Mouse (Mus musculus) lung, embryonic 16.5 days (tissue): ENCODE data around the gene Wdcp. TPM values are rescaled to one million over a fixed set of nuclear protein-coding genes. Genes with fewer than 3 reads are reported as not detected.
"Not testable (repeated sequence)": the region's sequence is repeated elsewhere in the genome, so short reads cannot be mapped to it uniquely, and the experiment has no call there.

Source experiments
- ATAC-seq: fragments of 200-750 bp; cut with Nextera tagmentation; 2 replicates; pipeline ENCODE4 v1.8.0; 2017; ENCODE audit warnings: low read depth, mild to moderate bottlenecking, moderate library complexity
- H3K27ac ChIP-seq: fragments of 300-500 bp; sonication (generic); 2 replicates; pipeline ENCODE4 v1.5.1; 2014; ENCODE audit warnings: mild to moderate bottlenecking, control low read depth, low read length
- H3K27me3 ChIP-seq: fragments of 300-500 bp; sonication (generic); 2 replicates; pipeline ENCODE4 v1.6.1; 2014; ENCODE audit warnings: low read depth, low read length, mixed read lengths; ENCODE audit not compliant: control insufficient read depth, insufficient read depth
- H3K36me3 ChIP-seq: fragments of 300-500 bp; sonication (generic); 2 replicates; pipeline ENCODE4 v1.6.1; 2014; ENCODE audit warnings: low read length; ENCODE audit not compliant: control insufficient read depth, insufficient read depth
- H3K4me1 ChIP-seq: fragments of 300-500 bp; sonication (generic); replicated peaks from 2 replicates; pipeline ENCODE4 v1.6.1; 2014; ENCODE audit warnings: low read length, mixed read lengths; ENCODE audit not compliant: control insufficient read depth, insufficient read depth
- H3K4me2 ChIP-seq: fragments of 300-500 bp; sonication (generic); 2 replicates; pipeline ENCODE4 v1.6.1; 2014; ENCODE audit warnings: low read depth, low read length, control low read depth
- H3K4me3 ChIP-seq: fragments of 300-500 bp; sonication (generic); 2 replicates; pipeline ENCODE4 v1.5.1; 2014; ENCODE audit warnings: mild to moderate bottlenecking, low read length, control low read depth
- H3K9ac ChIP-seq: fragments of 300-500 bp; sonication (generic); 2 replicates; pipeline ENCODE4 v1.6.1; 2014; ENCODE audit warnings: low read length, control low read depth
- H3K9me3 ChIP-seq: fragments of 300-500 bp; sonication (generic); 2 replicates; pipeline ENCODE4 v1.6.1; 2016; ENCODE audit warnings: low read length; ENCODE audit not compliant: control insufficient read depth
- WGBS: fragments of 180-500 bp; shearing (Covaris S2); extraction: QIAGEN DNeasy Blood & Tissue Kit; methylation state at CpG from one replicate; pipeline ENCODE4 v1.1.7; 2014; 5-methylcytosine and 5-hydroxymethylcytosine counted together
- polyA plus RNA-seq: library from polyadenylated mRNA; unstranded; fragments of >200 nt; fragmentation: Nextera tagmentation; extraction: Ambion mirVana; gene quantifications from 2 replicates; pipeline ENCODE4 v1.2.1, GENCODE M21; 2015

Gene Wdcp
- polyA plus RNA-seq, 1 experiment from 2014 or later = 15.5 TPM

DNA sequence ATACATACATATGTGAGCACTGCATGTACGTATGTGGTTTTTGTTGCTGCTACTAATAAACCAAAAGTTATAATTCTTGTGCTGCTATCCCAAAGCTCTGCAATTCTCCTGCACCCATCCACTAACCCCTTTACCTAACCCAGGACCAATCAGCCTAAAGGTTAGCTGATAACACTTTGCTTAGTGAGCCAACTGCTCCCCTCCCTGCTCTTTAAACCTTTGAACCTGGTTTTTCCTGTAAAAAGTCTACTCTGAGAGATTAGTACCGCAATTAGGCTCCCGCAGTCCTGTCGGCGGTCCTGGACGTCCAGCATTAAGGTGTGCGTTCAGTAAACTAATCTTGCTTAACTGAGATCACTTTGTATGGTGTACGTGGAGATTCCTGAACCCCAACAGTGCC lies 32.5 kb downstream of the Wdcp start:
- ATAC-seq = no peak
- no peak overlapping the region for H3K27ac ChIP-seq
- H3K4me1 ChIP-seq = peaks cover 14% of the 10 kb centered on the region
- H3K4me2 ChIP-seq = no peak overlapping the region
- no peaks in the 10 kb centered on the region; the same call in 1 of the 2 replicates for H3K27me3 ChIP-seq
- H3K36me3 ChIP-seq = peaks cover 8% of the 10 kb centered on the region
- no peak overlapping the region for H3K4me3 ChIP-seq
- H3K9me3 ChIP-seq = no peaks in the 10 kb centered on the region; the same call in 1 of the 2 replicates
- H3K9ac ChIP-seq = no peak overlapping the region
- 85% methylated on average over 8 of the region's 8 CpGs for WGBS

DNA sequence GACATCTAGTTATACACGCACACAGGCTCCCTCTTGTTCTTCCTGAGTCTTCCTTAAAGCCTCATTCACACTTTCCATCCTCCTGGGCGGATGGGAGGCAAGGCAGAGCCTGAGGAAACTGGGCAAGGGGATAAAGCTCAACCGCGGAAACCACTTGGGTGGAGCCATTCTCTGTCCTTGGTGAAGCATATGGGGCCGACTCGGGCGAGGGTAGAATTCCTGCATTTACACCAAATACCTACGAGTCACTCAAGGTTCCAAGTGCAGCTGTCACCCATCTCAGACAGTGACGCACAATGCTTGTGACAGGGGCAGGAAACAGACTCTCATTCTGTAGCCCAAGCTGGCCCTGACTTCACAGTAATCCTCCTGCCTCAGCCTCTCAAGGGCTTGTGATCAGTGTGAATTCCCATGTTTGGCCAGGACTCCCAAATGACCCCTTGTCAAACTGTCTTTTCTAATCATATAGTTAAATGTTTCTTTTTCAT lies 35.2 kb downstream of the Wdcp start:
- WGBS = 78% methylated on average over 9 of the region's 9 CpGs
- no peak overlapping the region for H3K4me3 ChIP-seq

DNA sequence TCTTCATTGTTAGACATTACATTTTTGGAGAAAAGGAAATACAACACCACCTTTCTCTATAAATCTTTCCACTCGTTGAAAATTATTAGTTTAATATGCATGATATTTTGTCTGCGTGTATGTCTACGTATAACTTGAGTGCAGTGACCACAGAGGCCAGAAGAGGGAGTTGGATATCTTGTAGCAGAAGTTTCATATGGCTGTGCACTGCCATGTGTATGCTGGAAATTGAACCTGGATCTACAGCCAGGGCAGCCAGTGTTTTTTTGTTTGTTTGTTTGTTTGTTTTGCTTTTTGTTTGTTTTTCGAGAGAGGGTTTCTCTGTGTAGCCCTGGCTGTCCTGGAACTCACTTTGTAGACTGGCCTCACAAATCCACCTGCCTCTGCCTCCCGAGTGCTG lies 35.9 kb downstream of the Wdcp start:
- Histone ChIP-seq H3K9ac (no peak overlapping the region), H3K4me1 (peaks cover 7% of the 10 kb centered on the region), H3K27ac (no peak overlapping the region), H3K4me2 (no peak overlapping the region), H3K4me3 (no peak overlapping the region), H3K27me3 (no peaks in the 10 kb centered on the region), H3K9me3 (no peaks in the 10 kb centered on the region; the same call in 1 of the 2 replicates), H3K36me3 (peaks cover 13% of the 10 kb centered on the region)
- 95% methylated on average over 5 of the region's 5 CpGs for WGBS
- ATAC-seq = no peak

More for the DNA sequence above, 35.2 kb downstream of the Wdcp start:
- Histone ChIP-seq H3K27ac (no peak overlapping the region), H3K9ac (no peak overlapping the region), H3K36me3 (peaks cover 13% of the 10 kb centered on the region), H3K4me2 (no peak overlapping the region), H3K4me1 (peaks cover 14% of the 10 kb centered on the region), H3K9me3 (no peaks in the 10 kb centered on the region; the same call in 1 of the 2 replicates), H3K27me3 (no peaks in the 10 kb centered on the region; the same call in 1 of the 2 replicates)
- ATAC-seq = no peak

DNA sequence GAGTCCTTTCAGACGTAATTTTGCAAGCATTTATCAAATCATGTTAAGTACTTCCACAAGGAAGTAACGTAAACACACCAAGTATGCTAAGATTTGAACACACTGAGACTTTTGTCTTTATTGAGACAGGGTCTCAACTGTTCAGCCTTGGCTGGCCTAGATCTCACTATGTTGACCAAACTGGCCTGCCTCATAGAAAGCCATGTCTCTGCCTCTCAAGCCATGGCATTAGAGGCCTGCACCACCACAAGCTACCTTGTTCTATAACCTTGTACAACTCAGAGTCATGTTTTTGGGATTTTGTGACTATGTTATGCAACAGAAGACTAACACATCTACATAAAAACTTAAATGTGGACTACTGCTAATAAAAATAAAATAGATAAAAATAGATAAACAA lies 39.0 kb downstream of the Wdcp start:
- Histone ChIP-seq H3K36me3 (peaks cover 13% of the 10 kb centered on the region), H3K9ac (no peak overlapping the region), H3K9me3 (no peaks in the 10 kb centered on the region; the same call in 1 of the 2 replicates), H3K4me3 (no peak overlapping the region), H3K27me3 (no peaks in the 10 kb centered on the region), H3K4me1 (no peaks in the 10 kb centered on the region), H3K4me2 (no peak overlapping the region), H3K27ac (no peak overlapping the region)
- no peak for ATAC-seq
- whole genome bisulfite sequencing = 45% methylated on average over 2 of the region's 2 CpGs

DNA sequence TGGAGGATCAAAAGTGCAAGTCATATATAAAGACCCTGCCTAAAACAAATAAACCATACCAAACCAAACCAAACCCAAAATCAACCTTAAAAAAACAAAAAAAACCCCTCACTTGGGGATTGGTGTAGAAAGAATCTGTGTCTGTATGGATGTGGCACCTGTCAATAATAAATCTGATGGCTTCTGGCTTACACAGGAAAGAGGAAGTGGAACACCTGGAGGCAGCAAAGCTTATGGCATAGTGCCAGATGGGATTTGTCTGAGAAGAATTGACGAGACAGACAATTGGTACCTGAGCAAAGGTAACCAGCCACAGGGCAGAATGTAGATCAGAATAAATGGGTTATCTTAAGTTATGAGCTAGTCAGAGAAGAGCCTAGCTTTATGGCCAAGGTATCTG lies 42.0 kb downstream of the Wdcp start:
- 55% methylated on average over 1 of the region's 1 CpGs for WGBS
- Histone ChIP-seq H3K4me2 (no peak overlapping the region), H3K9me3 (no peaks in the 10 kb centered on the region), H3K4me3 (no peak overlapping the region), H3K36me3 (peaks cover 5% of the 10 kb centered on the region; the same call in 1 of the 2 replicates), H3K27me3 (no peaks in the 10 kb centered on the region), H3K27ac (no peak overlapping the region), H3K9ac (no peak overlapping the region), H3K4me1 (no peaks in the 10 kb centered on the region)
- ATAC-seq = no peak

DNA sequence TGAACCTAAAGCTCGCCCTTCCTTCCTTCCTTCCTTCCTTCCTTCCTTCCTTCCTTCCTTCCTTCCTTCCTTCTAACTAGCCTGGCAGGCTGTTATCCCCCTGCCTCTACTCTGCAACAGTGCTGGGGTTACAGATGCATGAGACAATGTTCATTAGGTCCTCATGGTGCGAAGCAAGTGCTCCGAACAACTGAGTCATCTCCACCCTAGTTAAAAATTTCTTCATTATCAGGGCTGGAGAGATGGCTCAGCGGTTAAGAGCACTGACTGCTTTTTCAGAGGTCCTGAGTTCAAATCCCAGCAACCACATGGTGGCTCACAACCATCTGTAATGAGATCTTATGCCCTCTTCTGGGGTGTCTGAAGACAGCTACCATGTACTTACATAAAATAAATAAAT lies 43.5 kb downstream of the Wdcp start:
- 94% methylated on average over 4 of the region's 4 CpGs for WGBS
- H3K4me1 ChIP-seq, H3K36me3 ChIP-seq, H3K9ac ChIP-seq, H3K9me3 ChIP-seq, ATAC-seq, H3K27ac ChIP-seq, H3K4me2 ChIP-seq, H3K27me3 ChIP-seq, H3K4me3 ChIP-seq: not testable (repeated sequence)

DNA sequence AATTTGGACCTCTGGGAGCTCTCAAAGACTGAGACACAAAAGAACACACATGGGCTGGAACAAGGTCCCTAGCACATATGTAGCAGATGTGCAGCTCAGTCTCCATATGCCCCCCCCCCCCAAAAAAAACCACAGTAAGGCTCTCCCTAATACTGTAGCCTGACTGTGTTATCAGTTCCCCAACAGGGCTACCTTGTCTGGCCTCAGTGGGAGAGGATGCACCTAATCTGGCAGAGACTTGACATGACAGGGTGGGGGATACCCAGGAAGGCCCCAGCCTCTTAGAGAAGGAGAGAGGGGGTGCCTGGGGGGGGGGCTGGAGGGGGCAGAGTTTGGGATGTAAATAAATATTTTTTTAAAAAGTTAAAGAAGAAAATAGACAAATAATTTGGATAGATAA lies 45.6 kb downstream of the Wdcp start:
- no peak overlapping the region for H3K4me2 ChIP-seq
- H3K27ac ChIP-seq = no peak overlapping the region
- H3K9ac ChIP-seq = no peak overlapping the region

DNA sequence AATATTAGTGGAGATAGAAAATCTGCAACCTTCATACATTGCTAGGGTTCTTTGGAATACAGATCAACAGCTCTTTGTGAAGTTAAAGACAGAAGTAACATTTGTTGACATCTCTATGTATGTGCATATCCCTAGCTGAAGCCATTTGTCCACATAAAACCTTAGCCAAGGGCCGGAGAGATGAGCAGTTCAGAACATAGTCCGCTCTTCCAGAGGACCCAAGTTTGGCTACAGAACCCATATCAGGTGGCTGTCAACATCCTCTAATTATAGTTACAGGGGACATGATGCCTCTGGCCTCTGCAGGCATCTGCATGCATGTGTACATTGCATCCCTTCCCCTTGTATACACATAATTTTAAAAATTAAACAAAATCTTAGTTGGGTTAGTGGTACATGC lies 46.1 kb downstream of the Wdcp start:
- Histone ChIP-seq H3K4me2 (no peak overlapping the region), H3K4me3 (no peak overlapping the region), H3K9me3 (no peaks in the 10 kb centered on the region), H3K36me3 (0 out of 2 replicates have a peak, but pooled peaks cover 2% of the 10 kb centered on the region), H3K27ac (no peak overlapping the region), H3K9ac (no peak overlapping the region), H3K4me1 (no peaks in the 10 kb centered on the region), H3K27me3 (no peaks in the 10 kb centered on the region)
- ATAC-seq = no peak
- WGBS = 89% methylated on average over 2 of the region's 2 CpGs

More for the DNA sequence above, 45.6 kb downstream of the Wdcp start:
- no peaks in the 10 kb centered on the region for H3K4me1 ChIP-seq
- no peaks in the 10 kb centered on the region for H3K27me3 ChIP-seq
- H3K36me3 ChIP-seq = no peaks in the 10 kb centered on the region
- H3K4me3 ChIP-seq = no peak overlapping the region
- no peak for ATAC-seq
- no peaks in the 10 kb centered on the region for H3K9me3 ChIP-seq

DNA sequence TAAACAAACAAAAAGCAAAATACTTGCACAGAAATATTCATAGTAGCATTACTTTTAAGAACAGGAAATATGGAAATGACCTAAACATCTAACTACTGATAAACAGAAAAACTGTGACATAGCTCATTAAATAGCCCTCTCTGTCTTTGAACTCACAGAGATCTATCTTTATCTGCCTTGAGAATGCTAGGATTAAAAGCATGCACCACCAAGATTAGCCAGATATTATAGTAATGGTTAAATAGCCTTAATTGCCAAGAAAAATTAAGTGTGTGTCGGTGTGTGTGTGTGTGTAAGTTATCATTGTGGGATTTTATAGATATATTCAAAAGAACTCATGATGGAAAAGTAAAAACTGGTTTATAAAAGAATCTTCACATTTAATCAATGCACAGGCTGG lies 46.8 kb downstream of the Wdcp start:
- WGBS = 90% methylated on average over 1 of the region's 1 CpGs
- ATAC-seq = no peak
- H3K27ac ChIP-seq = no peak overlapping the region
- no peak overlapping the region for H3K4me3 ChIP-seq
- no peaks in the 10 kb centered on the region for H3K4me1 ChIP-seq
- no peaks in the 10 kb centered on the region for H3K9me3 ChIP-seq
- H3K27me3 ChIP-seq = no peaks in the 10 kb centered on the region
- no peak overlapping the region for H3K4me2 ChIP-seq
- no peak overlapping the region for H3K9ac ChIP-seq
- H3K36me3 ChIP-seq = 0 out of 2 replicates have a peak, but pooled peaks cover 2% of the 10 kb centered on the region

DNA sequence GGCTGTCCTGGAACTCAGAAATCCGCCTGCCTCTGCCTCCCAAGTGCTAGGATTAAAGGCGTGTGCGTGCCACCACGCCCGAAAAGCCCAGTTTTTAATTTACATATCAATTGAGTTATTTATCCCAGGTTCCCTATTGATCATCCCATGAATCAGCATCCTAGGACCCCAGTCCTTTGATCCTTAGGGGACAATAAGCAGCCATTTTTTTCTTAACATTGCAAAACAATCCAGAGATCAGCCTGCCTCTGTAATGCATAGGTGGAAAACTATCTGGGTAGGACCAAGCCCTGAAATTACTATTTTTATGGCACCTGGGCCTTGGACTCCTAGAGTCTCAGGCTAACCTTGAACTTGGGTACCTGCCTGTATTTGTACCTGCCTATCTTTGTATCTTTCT lies 54.9 kb downstream of the Wdcp start:
- no peak overlapping the region for H3K4me3 ChIP-seq
- no peak overlapping the region for H3K4me2 ChIP-seq
- no peak overlapping the region for H3K9ac ChIP-seq
- ATAC-seq = no peak
- no peaks in the 10 kb centered on the region for H3K27me3 ChIP-seq
- no peaks in the 10 kb centered on the region for H3K9me3 ChIP-seq
- H3K27ac ChIP-seq = no peak overlapping the region
- H3K36me3 ChIP-seq = peaks cover 4% of the 10 kb centered on the region
- H3K4me1 ChIP-seq = no peaks in the 10 kb centered on the region
- WGBS = 92% methylated on average over 5 of the region's 5 CpGs
